Mouse (Mus musculus) hindbrain, embryonic 10.5 days (tissue): ENCODE measurements around the gene Srrd. TPM values are rescaled to one million over a fixed set of nuclear protein-coding genes. Genes with fewer than 3 reads are reported as not detected.

Experiments used
- DNase-seq: peaks from one replicate; pipeline ENCODE4 v3.0.0-alpha.2; 2017; ENCODE audit warnings: low spot score
- H3K27ac ChIP-seq: fragments of 300-500 bp; sonication (generic); 2 replicates; pipeline ENCODE4 v1.5.1; 2016; ENCODE audit warnings: mild to moderate bottlenecking, moderate library complexity
- H3K27me3 ChIP-seq: fragments of 300-500 bp; sonication (generic); 2 replicates; pipeline ENCODE4 v1.6.1; 2016; ENCODE audit warnings: mild to moderate bottlenecking; ENCODE audit not compliant: poor library complexity, insufficient read depth, severe bottlenecking
- H3K36me3 ChIP-seq: fragments of 300-500 bp; sonication (generic); 2 replicates; pipeline ENCODE4 v1.6.1; 2016; ENCODE audit warnings: mild to moderate bottlenecking, moderate library complexity
- H3K4me1 ChIP-seq: fragments of 300-500 bp; sonication (generic); replicated peaks from 2 replicates; pipeline ENCODE4 v1.6.1; 2016; ENCODE audit warnings: mild to moderate bottlenecking
- H3K4me3 ChIP-seq: fragments of 300-500 bp; sonication (generic); 2 replicates; pipeline ENCODE4 v1.5.1; 2016; ENCODE audit warnings: mild to moderate bottlenecking, moderate library complexity
- H3K9me3 ChIP-seq: fragments of 300-500 bp; sonication (generic); 2 replicates; pipeline ENCODE4 v1.6.1; 2016; ENCODE audit warnings: mild to moderate bottlenecking, moderate library complexity
- WGBS: fragments of 180-500 bp; shearing (Covaris S2); methylation state at CpG from one replicate; pipeline ENCODE4 v1.1.7; 2016; 5-methylcytosine and 5-hydroxymethylcytosine counted together
- polyA plus RNA-seq: library from polyadenylated mRNA; unstranded; fragments of >200 nt; fragmentation: Nextera tagmentation; extraction: Ambion mirVana; gene quantifications from 2 replicates; pipeline ENCODE4 v1.2.1, GENCODE M21; 2016

The Srrd gene
- polyA plus RNA-seq, 1 experiment from 2014 or later = 53.2 TPM

GRCm38 (mm10) chr5:112300112-112300511 is 42.7 kb downstream of the Srrd start:
- no peaks in the 10 kb centered on the region for H3K36me3 ChIP-seq
- no peak overlapping the region for H3K4me3 ChIP-seq
- H3K9me3 ChIP-seq = no peaks in the 10 kb centered on the region
- peaks cover 37% of the 10 kb centered on the region for H3K4me1 ChIP-seq
- no peaks in the 10 kb centered on the region for H3K27me3 ChIP-seq
- peak overlapping the region; percentile 29; the same call in 1 of the 2 replicates for H3K27ac ChIP-seq
- DNase-seq = no peak
- WGBS = 83% methylated on average over 2 of the region's 2 CpGs

- Histone ChIP-seq H3K4me1 (peaks cover 44% of the 10 kb centered on the region), H3K36me3 (no peaks in the 10 kb centered on the region), H3K4me3 (no peak overlapping the region), H3K27ac (no peak overlapping the region; the same call in 1 of the 2 replicates), H3K27me3 (no peaks in the 10 kb centered on the region), H3K9me3 (no peaks in the 10 kb centered on the region)
- WGBS = 90% methylated on average over 4 of the region's 4 CpGs
- no peak for DNase-seq
These were observed 43.4 kb downstream of the Srrd start for GRCm38 (mm10) chr5:112299399-112299798.

GRCm38 (mm10) chr5:112298226-112298988 is 44.4 kb downstream of the Srrd start:
- Histone ChIP-seq H3K27me3 (no peaks in the 10 kb centered on the region), H3K36me3 (no peaks in the 10 kb centered on the region), H3K27ac (0 out of 2 replicates have a peak overlapping the region, but pooled peaks have one; percentile 29), H3K4me1 (peaks cover 51% of the 10 kb centered on the region), H3K4me3 (no peak overlapping the region), H3K9me3 (no peaks in the 10 kb centered on the region)
- no peak for DNase-seq
- 86% methylated on average over 12 of the region's 12 CpGs for WGBS

GRCm38 (mm10) chr5:112297257-112297656 is 45.6 kb downstream of the Srrd start:
- Histone ChIP-seq H3K27me3 (no peaks in the 10 kb centered on the region), H3K9me3 (no peaks in the 10 kb centered on the region), H3K4me1 (peaks cover 61% of the 10 kb centered on the region), H3K27ac (peak overlapping the region; percentile 17; the same call in 1 of the 2 replicates), H3K4me3 (no peak overlapping the region), H3K36me3 (no peaks in the 10 kb centered on the region)
- WGBS = 76% methylated on average over 2 of the region's 2 CpGs
- no peak for DNase-seq

GRCm38 (mm10) chr5:112296404-112297181 is 46.2 kb downstream of the Srrd start:
- WGBS = 80% methylated on average over 6 of the region's 6 CpGs
- Histone ChIP-seq H3K27ac (peak overlapping the region; percentile 35; the same call in 1 of the 2 replicates), H3K4me1 (peaks cover 68% of the 10 kb centered on the region)

GRCm38 (mm10) chr5:112295564-112295963 is 47.3 kb downstream of the Srrd start:
- Histone ChIP-seq H3K36me3 (no peaks in the 10 kb centered on the region), H3K4me1 (peaks cover 75% of the 10 kb centered on the region), H3K4me3 (no peak overlapping the region), H3K9me3 (no peaks in the 10 kb centered on the region), H3K27me3 (no peaks in the 10 kb centered on the region), H3K27ac (0 out of 2 replicates have a peak overlapping the region, but pooled peaks have one; percentile 2)
- 51% methylated on average over 8 of the region's 8 CpGs for WGBS
- DNase-seq = no peak

More at GRCm38 (mm10) chr5:112296404-112297181, 46.2 kb downstream of the Srrd start:
- Histone ChIP-seq H3K4me3 (no peak overlapping the region), H3K9me3 (no peaks in the 10 kb centered on the region), H3K27me3 (no peaks in the 10 kb centered on the region), H3K36me3 (no peaks in the 10 kb centered on the region)
- no peak for DNase-seq

- Histone ChIP-seq H3K9me3 (no peaks in the 10 kb centered on the region), H3K4me3 (no peak overlapping the region), H3K27me3 (no peaks in the 10 kb centered on the region), H3K4me1 (peaks cover 71% of the 10 kb centered on the region), H3K36me3 (no peaks in the 10 kb centered on the region), H3K27ac (peak overlapping the region; percentile 72)
- 31% methylated on average over 8 of the region's 8 CpGs for WGBS
- DNase-seq = no peak
These were observed 47.7 kb downstream of the Srrd start for GRCm38 (mm10) chr5:112295162-112295561.

GRCm38 (mm10) chr5:112294696-112295095 is 48.1 kb downstream of the Srrd start:
- Histone ChIP-seq H3K27me3 (no peaks in the 10 kb centered on the region), H3K36me3 (no peaks in the 10 kb centered on the region), H3K27ac (peak overlapping the region; percentile 72), H3K4me3 (no peak overlapping the region), H3K9me3 (no peaks in the 10 kb centered on the region), H3K4me1 (peaks cover 69% of the 10 kb centered on the region)
- DNase-seq = no peak
- 65% methylated on average over 4 of the region's 4 CpGs for WGBS

GRCm38 (mm10) chr5:112293800-112294199 is 49.0 kb downstream of the Srrd start:
- no peak for DNase-seq
- Histone ChIP-seq H3K4me3 (no peak overlapping the region), H3K4me1 (peaks cover 64% of the 10 kb centered on the region), H3K27me3 (no peaks in the 10 kb centered on the region), H3K36me3 (no peaks in the 10 kb centered on the region), H3K9me3 (no peaks in the 10 kb centered on the region), H3K27ac (no peak overlapping the region)
- 86% methylated on average over 2 of the region's 2 CpGs for WGBS

- H3K9me3 ChIP-seq = no peaks in the 10 kb centered on the region
- 82% methylated on average over 17 of the region's 17 CpGs for WGBS
- H3K4me1 ChIP-seq = peaks cover 72% of the 10 kb centered on the region
- H3K27ac ChIP-seq = 0 out of 2 replicates have a peak overlapping the region, but pooled peaks have one; percentile 9
- no peaks in the 10 kb centered on the region for H3K36me3 ChIP-seq
- no peak for DNase-seq
- H3K4me3 ChIP-seq = no peak overlapping the region
- H3K27me3 ChIP-seq = no peaks in the 10 kb centered on the region
These were observed 50.4 kb downstream of the Srrd start for GRCm38 (mm10) chr5:112292343-112292980.

GRCm38 (mm10) chr5:112291866-112292265 is 51.0 kb downstream of the Srrd start:
- H3K27me3 ChIP-seq = no peaks in the 10 kb centered on the region
- WGBS = 87% methylated on average over 5 of the region's 5 CpGs
- no peaks in the 10 kb centered on the region for H3K9me3 ChIP-seq
- H3K36me3 ChIP-seq = no peaks in the 10 kb centered on the region
- H3K27ac ChIP-seq = no peak overlapping the region
- H3K4me3 ChIP-seq = no peak overlapping the region
- no peak for DNase-seq
- peaks cover 67% of the 10 kb centered on the region for H3K4me1 ChIP-seq

GRCm38 (mm10) chr5:112290536-112290880 is 52.3 kb downstream of the Srrd start:
- Histone ChIP-seq H3K4me3 (no peak overlapping the region), H3K9me3 (no peaks in the 10 kb centered on the region), H3K36me3 (no peaks in the 10 kb centered on the region), H3K27ac (no peak overlapping the region), H3K4me1 (peaks cover 56% of the 10 kb centered on the region), H3K27me3 (no peaks in the 10 kb centered on the region)
- no peak for DNase-seq
- WGBS = 93% methylated on average over 8 of the region's 8 CpGs
